Mouse (Mus musculus): ENCODE results near the gene E030025P04Rik. TPM values are rescaled to one million over a fixed set of nuclear protein-coding genes. Genes with fewer than 3 reads are reported as not detected.

Gene E030025P04Rik
- polyA plus RNA-seq, 1 experiment = not detected

- TF ChIP-seq POLR2A (IDR thresholded peaks at IDR 0.05; ENCODE audit: borderline replicate concordance, control insufficient read depth, low read depth, low read length) (no peak), CTCF (IDR thresholded peaks at IDR 0.05; ENCODE audit: control insufficient read depth, insufficient read depth, low read length) (no peak)
- no peaks in the 10 kb centered on the region for H3K4me1 ChIP-seq (ENCODE audit: control insufficient read depth, insufficient read depth, low read length)
- WGBS = 72% methylated on average over 11 of the region's 11 CpGs
- no peak overlapping the region for H3K4me3 ChIP-seq (replicated peaks; ENCODE audit: control insufficient read depth, low read depth, low read length)
- H3K27ac ChIP-seq (ENCODE audit: control insufficient read depth, insufficient read depth, low read depth, low read length, poor library complexity) = no peak overlapping the region
Measured at GRCm38 (mm10) chr11:109109826-109110346, 34.3 kb downstream of the E030025P04Rik start.

GRCm38 (mm10) chr11:109109056-109109455, 35.1 kb downstream of the E030025P04Rik start:
- no peaks in the 10 kb centered on the region for H3K4me1 ChIP-seq (ENCODE audit: control insufficient read depth, insufficient read depth, low read length)
- H3K27ac ChIP-seq (ENCODE audit: control insufficient read depth, insufficient read depth, low read depth, low read length, poor library complexity) = no peak overlapping the region
- H3K4me3 ChIP-seq (replicated peaks; ENCODE audit: control insufficient read depth, low read depth, low read length) = no peak overlapping the region
- TF ChIP-seq POLR2A (IDR thresholded peaks at IDR 0.05; ENCODE audit: borderline replicate concordance, control insufficient read depth, low read depth, low read length) (no peak), CTCF (IDR thresholded peaks at IDR 0.05; ENCODE audit: control insufficient read depth, insufficient read depth, low read length) (no peak)

- Histone ChIP-seq H3K27ac (ENCODE audit: control insufficient read depth, insufficient read depth, low read depth, low read length, poor library complexity) (no peak overlapping the region), H3K4me3 (replicated peaks; ENCODE audit: control insufficient read depth, low read depth, low read length) (no peak overlapping the region), H3K4me1 (ENCODE audit: control insufficient read depth, insufficient read depth, low read length) (no peaks in the 10 kb centered on the region)
- TF ChIP-seq CTCF (IDR thresholded peaks at IDR 0.05; ENCODE audit: control insufficient read depth, insufficient read depth, low read length) (no peak), POLR2A (IDR thresholded peaks at IDR 0.05; ENCODE audit: borderline replicate concordance, control insufficient read depth, low read depth, low read length) (no peak)
- 66% methylated on average over 11 of the region's 11 CpGs for WGBS
Measured at GRCm38 (mm10) chr11:109107518-109108205, 36.5 kb downstream of the E030025P04Rik start.

- H3K4me1 ChIP-seq (ENCODE audit: control insufficient read depth, insufficient read depth, low read length) = no peaks in the 10 kb centered on the region
- no peak overlapping the region for H3K4me3 ChIP-seq (replicated peaks; ENCODE audit: control insufficient read depth, low read depth, low read length)
- H3K27ac ChIP-seq (ENCODE audit: control insufficient read depth, insufficient read depth, low read depth, low read length, poor library complexity) = no peak overlapping the region
- 61% methylated on average over 8 of the region's 8 CpGs for WGBS
- no peak for TF ChIP-seq CTCF (IDR thresholded peaks at IDR 0.05; ENCODE audit: control insufficient read depth, insufficient read depth, low read length)
- no peak for TF ChIP-seq POLR2A (IDR thresholded peaks at IDR 0.05; ENCODE audit: borderline replicate concordance, control insufficient read depth, low read depth, low read length)
Measured at GRCm38 (mm10) chr11:109106751-109107150, 37.4 kb downstream of the E030025P04Rik start.

GRCm38 (mm10) chr11:109106181-109106580, 38.0 kb downstream of the E030025P04Rik start:
- WGBS = 43% methylated on average over 5 of the region's 5 CpGs
- no peak overlapping the region for H3K4me3 ChIP-seq (replicated peaks; ENCODE audit: control insufficient read depth, low read depth, low read length)
- no peak overlapping the region for H3K27ac ChIP-seq (ENCODE audit: control insufficient read depth, insufficient read depth, low read depth, low read length, poor library complexity)
- TF ChIP-seq CTCF (IDR thresholded peaks at IDR 0.05; ENCODE audit: control insufficient read depth, insufficient read depth, low read length) = no peak
- no peak for TF ChIP-seq POLR2A (IDR thresholded peaks at IDR 0.05; ENCODE audit: borderline replicate concordance, control insufficient read depth, low read depth, low read length)
- no peaks in the 10 kb centered on the region for H3K4me1 ChIP-seq (ENCODE audit: control insufficient read depth, insufficient read depth, low read length)

- no peak overlapping the region for H3K4me3 ChIP-seq (replicated peaks; ENCODE audit: control insufficient read depth, low read depth, low read length)
- WGBS = 78% methylated on average over 3 of the region's 3 CpGs
- H3K27ac ChIP-seq (ENCODE audit: control insufficient read depth, insufficient read depth, low read depth, low read length, poor library complexity) = no peak overlapping the region
- TF ChIP-seq POLR2A (IDR thresholded peaks at IDR 0.05; ENCODE audit: borderline replicate concordance, control insufficient read depth, low read depth, low read length) (no peak), CTCF (IDR thresholded peaks at IDR 0.05; ENCODE audit: control insufficient read depth, insufficient read depth, low read length) (no peak)
- H3K4me1 ChIP-seq (ENCODE audit: control insufficient read depth, insufficient read depth, low read length) = no peaks in the 10 kb centered on the region
Measured at GRCm38 (mm10) chr11:109103386-109103785, 40.8 kb downstream of the E030025P04Rik start.

- Histone ChIP-seq H3K4me3 (replicated peaks; ENCODE audit: control insufficient read depth, low read depth, low read length) (no peak overlapping the region), H3K4me1 (ENCODE audit: control insufficient read depth, insufficient read depth, low read length) (no peaks in the 10 kb centered on the region), H3K27ac (ENCODE audit: control insufficient read depth, insufficient read depth, low read depth, low read length, poor library complexity) (no peak overlapping the region)
- TF ChIP-seq CTCF (IDR thresholded peaks at IDR 0.05; ENCODE audit: control insufficient read depth, insufficient read depth, low read length) = no peak
- TF ChIP-seq POLR2A (IDR thresholded peaks at IDR 0.05; ENCODE audit: borderline replicate concordance, control insufficient read depth, low read depth, low read length) = no peak
- WGBS = 86% methylated on average over 8 of the region's 8 CpGs
Measured at GRCm38 (mm10) chr11:109102646-109103045, 41.5 kb downstream of the E030025P04Rik start.

GRCm38 (mm10) chr11:109100266-109100665, 43.9 kb downstream of the E030025P04Rik start:
- TF ChIP-seq CTCF (IDR thresholded peaks at IDR 0.05; ENCODE audit: control insufficient read depth, insufficient read depth, low read length) (no peak), POLR2A (IDR thresholded peaks at IDR 0.05; ENCODE audit: borderline replicate concordance, control insufficient read depth, low read depth, low read length) (no peak)
- H3K27ac ChIP-seq (ENCODE audit: control insufficient read depth, insufficient read depth, low read depth, low read length, poor library complexity) = no peak overlapping the region
- H3K4me1 ChIP-seq (ENCODE audit: control insufficient read depth, insufficient read depth, low read length) = no peaks in the 10 kb centered on the region
- WGBS = 71% methylated on average over 6 of the region's 6 CpGs
- H3K4me3 ChIP-seq (replicated peaks; ENCODE audit: control insufficient read depth, low read depth, low read length) = no peak overlapping the region
